20 mouse cellular contexts compared by ENCODE assay signal in the genomic region with DNA sequence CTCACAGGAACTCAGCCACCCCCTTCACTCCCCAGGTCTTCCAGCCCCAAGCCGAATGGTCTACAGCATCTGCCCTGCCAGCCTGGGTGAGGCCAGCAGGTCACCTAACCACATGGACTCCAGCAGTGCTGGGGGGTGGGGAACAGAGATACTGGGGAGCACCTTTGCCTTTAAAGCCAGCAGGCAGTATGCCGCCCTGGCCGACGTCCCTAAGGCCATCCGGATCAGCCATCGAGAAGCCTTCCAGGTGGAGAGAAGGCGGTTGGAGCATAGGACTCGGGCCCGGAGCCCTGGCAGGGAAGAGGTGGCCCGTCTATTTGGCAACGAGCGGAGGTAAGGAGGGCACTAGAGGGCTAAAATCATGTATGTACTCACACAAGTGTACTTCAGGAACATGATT. TPM values are rescaled to one million over a fixed set of nuclear protein-coding genes. Genes with fewer than 3 reads are reported as not detected.
A peak's percentile ranks its signal among the peaks of the same experiment; 100 is the strongest.
DNase-seq lines count a peak whose midpoint lies in the region; ATAC-seq and TF ChIP-seq lines count a peak whose summit lies in the region.
"Had no signal": no experiment of that assay in that cellular context is flagged by ENCODE, and none has a peak within 500 bp of the region (broad histone marks: within the 10 kb centered on the region; RNA-seq: fewer than 3 reads in every experiment).

No protein-coding gene starts in this region.

- no peak for TF ChIP-seq EP300 in lung, postnatal 0 days (IDR thresholded peaks at IDR 0.05)

- no peak overlapping the region for H3K4me3 ChIP-seq in cerebellum, adult 2 months (replicated peaks; ENCODE audit: insufficient read depth, low read depth, low read length)
- no peak overlapping the region for H3K4me3 ChIP-seq in lung, postnatal 0 days (ENCODE audit: low read depth, low read length)
- no peak overlapping the region for H3K4me3 ChIP-seq in layer of hippocampus, adult 2 months
- H3K4me3 ChIP-seq: embryonic facial prominence, embryonic 15.5 days; erythroblast, embryonic 14.5 days; forebrain, embryonic 10.5 days; gastrocnemius, adult 2 months; heart, embryonic 15.5 days; hindbrain, embryonic 10.5 days had no signal

- H3K9ac ChIP-seq in lung, postnatal 0 days (replicated peaks; ENCODE audit: low read depth) = no peak overlapping the region
- H3K9ac ChIP-seq: embryonic facial prominence, embryonic 15.5 days; heart, embryonic 15.5 days; hindbrain, embryonic 14.5 days had no signal

- DNase-seq in cerebellum, adult 2 months = peak; percentile 60 to 65
- no peak for DNase-seq in cerebellum, postnatal 10 days
- DNase-seq in lung, postnatal 0 days (ENCODE audit: low spot score) = peak; percentile 49
- DNase-seq in lung, postnatal 10 days = no peak
- DNase-seq in cerebellum, adult 9-10 months = peak; percentile 64
- DNase-seq in cerebellum, postnatal 25 days = peak; percentile 49 to 62
- DNase-seq in neural tube, embryonic 10.5 days (ENCODE audit: extremely low spot score, low spot score) = no peak
- no peak for DNase-seq in layer of hippocampus, adult 2 months (ENCODE audit: low spot score in 2 of 2)
- DNase-seq: adrenal gland, adult 2 months; adrenal gland, postnatal 25 days; gastrocnemius, adult 2 months; gastrocnemius, postnatal 25 days had no signal

- peaks cover 43% of the 10 kb centered on the region; the same call in 1 of the 2 replicates for H3K36me3 ChIP-seq in lung, postnatal 0 days (ENCODE audit: insufficient read depth, low read length)

- WGBS in cerebellum, adult 2 months = 50% methylated on average over 12 of the region's 12 CpGs
- 76% methylated on average over 12 of the region's 12 CpGs for WGBS in lung, postnatal 0 days

- H3K9me3 ChIP-seq in lung, postnatal 0 days (ENCODE audit: low read length) = no peaks in the 10 kb centered on the region
- H3K9me3 ChIP-seq: embryonic facial prominence, embryonic 15.5 days; forebrain, embryonic 10.5 days; heart, embryonic 15.5 days; hindbrain, embryonic 10.5 days had no signal

- TF ChIP-seq CTCF in cerebellum, adult 2 months (IDR thresholded peaks at IDR 0.05; ENCODE audit: borderline replicate concordance, insufficient read depth, low read depth, low read length) = no peak
- no peak for TF ChIP-seq CTCF in lung, postnatal 0 days (IDR thresholded peaks at IDR 0.05)
- TF ChIP-seq CTCF in layer of hippocampus, adult 2 months (conservative IDR thresholded peaks at IDR 0.05) = no peak

- H3K27me3 ChIP-seq in cerebellum, adult 2 months (ENCODE audit: control insufficient read depth, insufficient read depth, low read length) = no peaks in the 10 kb centered on the region
- H3K27me3 ChIP-seq in lung, postnatal 0 days (replicated peaks; ENCODE audit: insufficient read depth, low read length) = no peaks in the 10 kb centered on the region
- H3K27me3 ChIP-seq: embryonic facial prominence, embryonic 15.5 days; heart, embryonic 15.5 days had no signal

- ATAC-seq in lung, postnatal 0 days = no peak
- ATAC-seq: forebrain, embryonic 14.5 days; intestine, embryonic 16.5 days had no signal

- H3K4me2 ChIP-seq in lung, postnatal 0 days (replicated peaks; ENCODE audit: low read depth, low read length) = no peak overlapping the region
- H3K4me2 ChIP-seq: embryonic facial prominence, embryonic 15.5 days; heart, embryonic 15.5 days; hindbrain, embryonic 14.5 days had no signal

- H3K4me1 ChIP-seq in cerebellum, adult 2 months (ENCODE audit: control insufficient read depth, insufficient read depth, low read length) = peaks cover 29% of the 10 kb centered on the region
- peaks cover 3% of the 10 kb centered on the region; the same call in 1 of the 2 replicates for H3K4me1 ChIP-seq in lung, postnatal 0 days (ENCODE audit: insufficient read depth, low read depth, low read length)

- 0 out of 2 replicates have a peak overlapping the region, but pooled peaks have one; percentile 19 for H3K27ac ChIP-seq in cerebellum, adult 2 months (ENCODE audit: insufficient read depth, low read length)
- no peak overlapping the region for H3K27ac ChIP-seq in lung, postnatal 0 days (ENCODE audit: low read length)
- no peak overlapping the region for H3K27ac ChIP-seq in layer of hippocampus, adult 2 months
- H3K27ac ChIP-seq: embryonic facial prominence, embryonic 15.5 days; forebrain, embryonic 10.5 days; gastrocnemius, adult 2 months; heart, embryonic 15.5 days; hindbrain, embryonic 10.5 days; hindbrain, embryonic 14.5 days had no signal

- TF ChIP-seq POLR2A in cerebellum, adult 2 months (IDR thresholded peaks at IDR 0.05; ENCODE audit: borderline replicate concordance, insufficient read depth, low read length) = no peak

RNA-seq across cellular contexts. Expression of gene Pld6, which starts 50.2 kb away (rescaled TPM):
- 2.3 and 2.5 TPM in 2 replicates for polyA plus RNA-seq in cerebellum, adult 2 months (2012; rRNA removed)
- 2.9 and 7.3 TPM in 2 replicates for polyA plus RNA-seq in lung, postnatal 0 days (2015; fragmentation: Nextera tagmentation; extraction: Ambion mirVana)
- 1 to 10 TPM in 1 of 2 experiments, under 1 TPM in 1; 0.69 to 1.2 TPM for total RNA-seq in layer of hippocampus, adult 2 months (2021)
- total RNA-seq: gastrocnemius, adult 2 months; gastrocnemius, postnatal 25 days had no signal
- polyA plus RNA-seq: erythroblast, embryonic 14.5 days had no signal

Comparison
In these comparisons a context has a peak if more than half of its experiments do, and no peak if none do; other contexts are left out.
1. DNase-seq: peak in cerebellum, adult 2 months (2 of 2), lung, postnatal 0 days (single experiment), cerebellum, adult 9-10 months (single experiment) and cerebellum, postnatal 25 days (2 of 2); none in cerebellum, postnatal 10 days (0 of 2), lung, postnatal 10 days (single experiment), neural tube, embryonic 10.5 days (single experiment) and layer of hippocampus, adult 2 months (0 of 2).